Mouse (Mus musculus) layer of hippocampus, adult 2 months (tissue): ENCODE measurements around the gene Snn. TPM values are rescaled to one million over a fixed set of nuclear protein-coding genes. Genes with fewer than 3 reads are reported as not detected.

Source experiments
- DNase-seq, 2 experiments: peaks; one replicate each; pipeline ENCODE4 v3.0.0; 2022; ENCODE audit warnings: low spot score in 2 of 2
- H3K27ac ChIP-seq: fragments of 200-600 bp; 2 replicates; pipeline ENCODE4 v1.8.1; 2022
- H3K4me3 ChIP-seq: fragments of 200-600 bp; 2 replicates; pipeline ENCODE4 v1.8.1; 2022; ENCODE audit warnings: mild to moderate bottlenecking
- CTCF ChIP-seq: fragments of 200-600 bp; conservative IDR thresholded peaks from 2 replicates; pipeline ENCODE4 v1.8.1; 2022; ENCODE audit warnings: antibody characterized with exemption, mild to moderate bottlenecking, moderate library complexity
- total RNA-seq, 2 experiments: library from RNA; stranded (reverse); gene quantifications; 2 replicates each; pipeline ENCODE4 v1.2.3; 2021

Gene Snn
- total RNA-seq, 2 experiments from 2014 or later = 171 TPM

DNA sequence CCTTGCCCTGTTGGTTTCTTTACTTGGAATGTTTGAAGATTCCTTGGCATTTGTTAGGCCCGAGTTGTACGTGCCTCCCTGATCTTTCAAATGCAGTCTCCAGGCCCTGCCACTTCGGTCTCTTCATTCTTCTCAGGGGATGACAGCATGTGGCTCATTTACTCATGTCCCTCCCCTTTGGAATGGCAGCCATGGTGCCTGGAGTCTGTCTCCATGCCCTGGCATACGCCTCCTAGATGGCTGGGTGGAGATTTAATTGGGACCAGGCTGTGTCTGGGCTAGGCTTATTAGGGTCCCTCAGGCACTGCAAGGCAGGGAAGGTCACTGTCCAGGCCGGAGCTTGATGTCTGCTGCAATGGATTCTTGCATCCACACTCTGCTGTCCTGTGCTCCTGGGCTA, 4.8 kb upstream of the Snn start:
- H3K27ac ChIP-seq = no peak overlapping the region

DNA sequence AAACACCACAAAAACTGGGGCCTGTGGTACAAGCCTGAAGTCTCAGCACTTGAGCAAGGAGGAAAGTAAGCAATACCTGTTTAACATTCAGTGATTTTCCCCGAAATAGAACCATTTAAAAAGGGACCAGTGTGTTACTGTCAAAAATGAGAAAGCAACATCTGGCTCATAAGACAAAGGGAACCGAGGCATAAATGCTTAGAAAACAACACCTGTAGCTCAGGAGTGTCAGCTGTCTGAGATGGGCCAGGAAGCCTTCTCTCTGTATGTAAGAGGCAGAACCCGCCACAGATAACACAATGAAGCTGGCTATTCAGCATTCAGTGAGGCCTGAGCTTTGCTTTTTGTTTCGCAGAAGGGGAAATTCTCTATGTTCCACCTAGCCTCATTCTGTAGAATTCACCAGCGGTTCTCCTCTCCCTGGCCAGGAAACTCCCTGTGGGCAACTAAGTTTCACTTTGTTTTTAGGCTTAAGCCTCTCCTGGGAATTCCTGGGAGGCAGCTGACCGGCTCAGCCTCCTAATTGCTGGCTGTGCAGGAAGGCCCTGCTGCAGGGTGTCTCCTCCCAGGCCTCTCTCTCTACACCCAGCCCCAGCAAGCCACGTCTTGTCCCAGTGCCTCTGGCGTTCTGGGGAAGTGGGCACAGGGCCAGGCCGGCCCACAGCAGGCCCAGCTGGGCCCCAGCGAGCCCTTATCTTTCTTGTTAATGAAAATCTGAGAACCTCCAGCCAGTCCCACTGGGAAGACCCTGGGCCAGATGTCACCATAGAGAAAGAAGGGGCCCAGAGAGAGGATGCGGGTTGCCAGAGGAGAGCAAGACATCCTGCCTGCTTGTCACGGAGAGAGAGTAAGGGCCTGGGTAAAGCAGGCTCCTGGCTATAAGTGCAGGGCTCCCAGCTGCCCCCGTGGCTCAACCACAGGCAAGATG, 2.3 kb downstream of the Snn start:
- no peak for DNase-seq
- H3K4me3 ChIP-seq = no peak overlapping the region
- peak overlapping the region; percentile 64; the same call in 1 of the 2 replicates for H3K27ac ChIP-seq
- TF ChIP-seq CTCF = no peak

More for the DNA sequence above, 4.8 kb upstream of the Snn start:
- no peak for DNase-seq
- no peak overlapping the region for H3K4me3 ChIP-seq
- TF ChIP-seq CTCF = no peak

DNA sequence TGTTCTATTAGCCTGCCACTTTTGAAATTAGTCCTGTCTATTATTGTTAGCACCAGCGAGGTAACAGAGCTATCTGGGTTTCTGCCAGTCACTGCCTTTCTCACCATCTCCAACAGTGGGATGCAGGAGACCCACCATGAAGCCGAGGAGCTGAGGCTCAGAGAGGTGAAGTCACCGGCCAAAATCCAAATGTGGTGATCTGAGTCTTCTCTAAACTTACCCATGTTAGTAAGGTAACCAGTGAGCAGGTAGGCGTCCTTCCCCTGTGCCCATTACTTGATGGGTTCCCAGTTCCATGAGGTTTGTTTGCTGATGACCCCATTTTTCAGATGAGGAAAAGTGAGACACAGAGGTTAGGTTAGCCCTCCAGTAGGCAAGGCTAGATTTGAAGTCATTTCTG, 3.6 kb downstream of the Snn start:
- no peak for DNase-seq
- TF ChIP-seq CTCF = no peak

DNA sequence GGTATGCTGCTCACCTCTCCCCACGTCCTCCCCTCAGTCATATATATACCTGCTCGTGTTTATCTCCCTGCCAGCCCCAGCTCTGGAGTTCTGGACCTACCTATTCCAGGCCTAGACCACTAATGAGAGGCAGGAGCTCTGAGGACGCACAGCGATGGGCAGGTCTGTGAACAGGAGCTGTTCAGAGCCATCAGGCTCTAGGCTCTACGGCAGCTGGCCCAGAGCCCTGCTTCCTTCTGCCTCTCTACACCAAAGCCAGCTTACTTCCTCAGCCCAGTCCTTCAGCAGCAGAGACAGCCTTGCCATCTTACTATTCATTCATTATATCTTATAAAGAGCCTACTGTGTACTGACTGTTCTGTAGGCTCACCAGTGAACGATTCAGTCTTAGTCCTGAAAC, 4.0 kb downstream of the Snn start:
- no peak overlapping the region for H3K4me3 ChIP-seq
- TF ChIP-seq CTCF = no peak
- H3K27ac ChIP-seq = no peak overlapping the region
- no peak for DNase-seq

More for the DNA sequence above, 3.6 kb downstream of the Snn start:
- Histone ChIP-seq H3K4me3 (no peak overlapping the region), H3K27ac (no peak overlapping the region; the same call in 1 of the 2 replicates)

DNA sequence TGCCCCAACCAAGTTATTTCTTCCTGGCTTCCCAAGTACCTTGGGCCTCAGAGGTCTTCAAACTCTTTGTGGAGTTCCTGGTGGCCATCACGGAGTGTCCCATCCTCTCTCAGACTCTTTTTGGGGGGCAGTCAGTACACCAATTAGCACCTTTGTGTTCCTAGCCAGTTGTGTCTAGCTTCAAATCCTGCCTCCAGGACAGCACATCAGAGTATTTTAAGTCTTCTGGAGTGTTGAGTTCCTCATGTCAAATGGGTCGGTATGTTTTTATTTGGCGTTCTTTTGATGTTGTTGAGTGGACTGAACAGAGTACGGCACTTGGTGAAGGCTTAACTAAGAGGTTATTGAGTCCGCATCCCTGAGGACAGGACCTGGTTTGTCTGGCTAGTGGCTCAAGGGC, 4.7 kb downstream of the Snn start:
- no peak for DNase-seq
- peak overlapping the region; percentile 98 for H3K27ac ChIP-seq
- H3K4me3 ChIP-seq = peak overlapping the region; percentile 98
- no peak for TF ChIP-seq CTCF

DNA sequence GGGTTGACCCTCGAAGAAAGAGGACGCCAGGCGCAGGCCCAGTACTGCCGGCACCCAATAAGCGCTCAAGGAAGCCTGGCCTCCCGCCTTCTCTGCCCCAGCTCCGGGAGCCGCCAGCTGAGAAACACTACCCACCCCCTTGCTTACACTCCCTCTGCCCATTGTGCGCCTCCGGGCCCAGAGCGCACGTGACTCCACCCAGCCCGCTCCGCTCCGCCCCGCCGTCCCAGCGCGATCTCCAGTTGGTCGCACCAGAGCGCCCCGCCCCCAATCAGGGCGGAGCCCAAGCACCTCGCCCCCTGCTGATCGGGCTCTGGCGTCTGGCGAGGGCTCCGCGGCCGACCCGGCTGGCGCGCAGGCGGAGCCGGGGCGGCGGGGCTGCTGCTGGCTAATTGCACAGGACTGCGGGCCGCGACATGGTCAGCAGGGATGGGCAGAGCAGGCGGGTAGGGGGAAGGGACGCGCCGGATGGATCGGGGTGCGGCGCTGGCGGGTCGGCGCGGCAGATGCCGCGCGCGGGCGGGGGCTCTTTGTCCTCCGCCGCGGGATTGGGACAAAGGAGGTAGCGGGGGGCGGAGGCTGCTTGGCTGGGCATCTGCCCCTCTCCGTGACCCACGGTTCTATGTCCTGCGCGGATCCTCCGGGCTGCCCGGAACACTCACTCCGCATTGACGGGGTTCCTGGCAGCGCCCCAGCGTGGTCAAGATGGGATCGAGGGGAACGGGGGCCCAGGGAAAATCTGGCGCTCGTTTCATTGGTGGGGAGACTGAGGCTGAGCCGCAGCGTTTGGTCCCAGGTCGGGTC, 5.5 kb downstream of the Snn start, which contains the start of gene Litaf:
Litaf (minus strand) TSS at position 129 of the 804 bp plus-strand sequence.
- Histone ChIP-seq H3K4me3 (peak within 1 kb of the TSS; percentile 98), H3K27ac (peak within 1 kb of the TSS; percentile 98)
- peak; percentile 98 for DNase-seq
- peak; percentile 41 for TF ChIP-seq CTCF

DNA sequence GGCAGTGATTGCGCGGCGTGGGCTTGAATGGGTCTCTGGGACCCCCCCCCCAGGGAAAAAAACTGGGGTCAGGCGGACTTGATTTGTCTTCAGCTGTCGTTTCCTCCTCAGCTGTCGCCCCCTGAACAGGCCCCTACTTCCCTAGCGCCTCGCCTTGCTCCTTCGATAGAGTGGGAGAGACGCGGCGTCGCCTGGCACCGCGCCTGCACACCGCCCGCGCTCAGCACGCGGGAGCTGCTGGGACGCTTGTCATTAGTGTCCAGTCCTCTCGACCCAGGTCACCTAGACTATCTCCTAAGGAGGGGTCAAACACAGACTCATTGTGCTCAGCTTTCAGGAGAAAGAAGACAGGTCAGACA, 6.1 kb downstream of the Snn start:
- no peak for TF ChIP-seq CTCF
- peak overlapping the region; percentile 98 for H3K4me3 ChIP-seq
- H3K27ac ChIP-seq = peak overlapping the region; percentile 98
- DNase-seq = peak in 1 of 2 experiments; percentile 60

DNA sequence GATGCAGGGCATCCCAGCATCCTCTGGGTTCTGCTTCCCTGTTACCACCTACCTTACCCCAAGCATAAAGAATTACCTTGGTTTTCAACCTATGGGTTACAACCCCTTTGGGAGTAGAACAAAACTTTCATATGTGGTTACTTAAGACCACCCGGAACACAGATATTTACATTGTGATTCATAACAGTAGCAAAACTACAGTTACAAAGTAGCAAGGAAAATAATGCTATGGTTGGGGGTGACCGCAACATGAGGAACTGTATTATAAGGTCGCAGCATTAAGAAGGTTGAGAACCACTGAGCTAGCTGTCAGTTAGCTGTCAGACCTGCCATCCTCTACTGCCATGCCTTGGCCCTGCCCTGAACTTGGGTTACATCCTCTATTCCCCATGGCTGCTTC, 7.9 kb downstream of the Snn start:
- Histone ChIP-seq H3K27ac (peak overlapping the region; percentile 48; the same call in 1 of the 2 replicates), H3K4me3 (no peak overlapping the region)
- DNase-seq = no peak
- TF ChIP-seq CTCF = no peak

DNA sequence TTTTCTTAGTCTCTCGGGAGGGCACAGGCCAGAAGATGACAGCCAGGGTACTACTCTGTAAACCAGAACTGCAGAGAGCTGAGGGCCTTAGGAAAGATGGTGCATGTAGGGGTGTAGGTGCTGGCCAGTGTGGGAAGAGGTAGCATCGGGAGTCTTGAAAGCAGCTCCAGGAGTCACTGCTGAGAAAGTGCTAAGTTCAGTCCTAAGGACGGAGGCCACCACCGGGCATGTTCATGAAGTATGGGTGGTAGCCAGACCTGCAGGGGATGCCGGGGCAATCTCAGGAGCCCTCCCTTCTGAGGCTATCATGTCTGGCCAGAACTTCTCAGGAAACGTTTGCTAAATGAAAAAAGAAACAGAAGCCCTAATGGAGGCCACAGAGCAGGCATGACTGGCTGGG, 8.5 kb downstream of the Snn start:
- peak overlapping the region; percentile 48; the same call in 1 of the 2 replicates for H3K27ac ChIP-seq
- no peak overlapping the region for H3K4me3 ChIP-seq
- TF ChIP-seq CTCF = no peak
- DNase-seq = no peak

DNA sequence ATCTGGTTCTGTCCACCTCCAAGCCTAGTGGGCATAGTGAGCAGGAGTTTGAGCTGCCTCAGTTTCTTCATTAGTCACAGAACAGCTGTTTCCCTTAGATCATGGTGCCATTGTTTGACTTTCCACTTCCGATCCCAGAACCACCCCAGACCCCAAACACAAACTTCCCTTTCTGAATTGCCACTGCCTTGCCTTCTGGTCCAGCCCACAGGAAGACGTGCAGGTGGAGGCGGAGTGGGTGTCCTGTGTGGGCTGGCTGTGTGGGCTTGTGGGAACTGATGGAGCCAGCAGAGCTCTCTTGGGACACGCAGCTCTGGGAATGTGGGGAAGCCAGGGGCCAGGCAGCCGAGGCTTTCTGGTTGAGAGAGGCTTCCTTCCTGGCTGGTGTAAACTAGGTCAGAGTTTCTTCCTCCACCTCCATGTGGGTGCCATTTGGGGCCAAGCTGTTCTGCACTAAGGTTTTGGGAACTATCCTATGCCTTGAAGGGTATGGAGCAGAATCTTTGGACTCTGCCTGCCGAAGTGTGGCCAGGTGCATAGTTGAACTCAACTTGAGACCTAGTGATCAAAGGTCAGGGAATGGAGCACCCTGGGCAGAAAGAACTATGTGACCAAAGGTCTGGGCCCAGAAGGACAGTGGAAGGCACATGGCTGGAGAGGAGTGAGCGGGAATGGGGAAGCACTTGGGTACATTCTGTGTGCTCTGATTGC, 9.1 kb downstream of the Snn start:
- no peak for DNase-seq
- TF ChIP-seq CTCF = no peak
- Histone ChIP-seq H3K27ac (peak overlapping the region; percentile 71), H3K4me3 (no peak overlapping the region)

DNA sequence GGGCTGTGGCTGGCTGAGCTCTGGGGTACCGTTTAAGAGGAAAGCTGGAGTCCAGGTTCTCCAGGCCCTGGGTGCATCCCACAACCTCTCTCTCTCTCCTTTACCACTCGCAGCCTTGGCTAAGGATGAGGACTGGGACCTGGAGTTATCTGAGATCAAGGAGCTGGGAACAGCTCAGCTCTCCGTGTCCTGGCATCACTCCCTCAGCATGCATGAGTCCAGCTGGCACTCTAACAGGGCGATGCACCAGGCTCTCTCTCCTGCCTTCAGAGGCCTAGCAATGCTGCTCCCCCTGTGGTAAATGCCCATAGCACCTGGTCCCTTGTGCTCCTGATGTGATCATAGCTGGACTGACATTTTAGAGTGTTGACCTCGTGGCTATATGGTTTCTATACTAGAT, 10.4 kb downstream of the Snn start:
- no peak for TF ChIP-seq CTCF
- H3K4me3 ChIP-seq = no peak overlapping the region
- DNase-seq = no peak
- H3K27ac ChIP-seq = peak overlapping the region; percentile 64

DNA sequence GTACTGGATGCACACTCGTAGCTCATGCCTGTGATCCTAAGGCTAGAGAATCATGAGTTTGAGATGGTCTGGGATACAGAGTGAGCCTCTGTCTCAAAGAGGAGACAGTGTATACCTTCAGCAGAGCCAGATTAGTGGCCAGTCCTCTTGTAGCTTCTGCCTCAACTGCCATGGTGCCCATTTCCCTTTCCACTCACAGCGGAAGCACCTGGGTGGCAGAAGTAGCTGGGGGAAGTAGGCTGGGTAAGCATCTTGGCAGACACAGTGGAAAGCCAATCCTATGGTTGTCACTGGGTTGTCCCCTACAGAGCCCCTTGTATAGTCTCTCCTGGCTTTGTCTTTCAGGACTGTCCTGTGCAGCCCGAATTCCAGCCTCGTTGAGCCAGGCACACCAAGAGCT, 11.1 kb downstream of the Snn start:
- DNase-seq = no peak
- TF ChIP-seq CTCF = no peak
- Histone ChIP-seq H3K4me3 (no peak overlapping the region), H3K27ac (peak overlapping the region; percentile 64)

DNA sequence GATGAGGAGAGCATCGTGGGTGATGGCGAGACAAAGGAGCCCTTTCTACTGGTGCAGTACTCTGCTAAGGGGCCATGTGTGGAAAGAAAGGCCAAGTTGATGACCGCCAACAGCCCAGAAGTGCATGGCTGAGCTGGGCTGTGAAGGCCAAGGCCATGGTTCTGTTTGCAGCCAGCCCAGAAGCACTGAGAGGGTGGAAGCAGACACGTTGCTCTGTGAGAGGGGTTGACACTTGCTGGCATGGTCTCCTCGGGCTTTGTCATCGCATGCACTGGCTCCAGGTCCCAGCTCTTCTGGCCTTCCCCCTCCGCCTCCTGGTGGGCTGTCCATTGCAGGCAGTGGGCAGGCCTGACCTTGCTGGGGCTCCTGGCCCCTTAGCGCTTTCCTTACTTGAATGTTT, 11.7 kb downstream of the Snn start:
- Histone ChIP-seq H3K4me3 (no peak overlapping the region), H3K27ac (peak overlapping the region; percentile 64)
- TF ChIP-seq CTCF = no peak

More for the DNA sequence above, 11.7 kb downstream of the Snn start:
- DNase-seq = no peak
